Mouse (Mus musculus): Measurements from ENCODE around the gene Slc9a9.

DNA sequence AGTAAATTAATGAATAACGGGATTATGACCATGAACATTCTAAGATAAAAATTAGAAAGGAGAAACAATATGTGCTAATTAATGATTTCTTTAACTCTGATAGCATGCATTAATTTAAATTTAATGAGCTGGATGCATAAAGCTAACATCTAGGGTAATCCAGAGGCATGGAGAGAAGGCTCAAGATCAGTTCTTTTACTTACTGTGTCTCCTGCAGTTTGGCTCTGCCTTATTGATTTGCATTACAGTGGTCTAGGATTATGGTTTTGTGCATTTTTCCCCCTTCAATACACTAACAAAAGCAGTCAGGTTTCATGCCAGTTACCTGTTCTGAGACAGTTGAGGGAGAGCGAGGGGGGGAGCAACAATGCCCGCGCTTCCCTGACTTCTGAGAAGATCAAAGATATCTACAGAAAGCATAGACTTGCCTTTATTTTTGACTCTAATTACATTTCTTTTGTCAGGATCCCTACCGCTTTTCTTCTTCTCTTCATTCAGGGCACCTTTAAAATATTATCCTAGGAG is 298.9 kb downstream of the Slc9a9 start:
- no peak for TF ChIP-seq CTCF (IDR thresholded peaks at IDR 0.05; ENCODE audit: low read depth)
- TF ChIP-seq EP300 (IDR thresholded peaks at IDR 0.05; ENCODE audit: low read depth): no peak
